Mouse (Mus musculus) stomach, postnatal 0 days (tissue): ENCODE measurements around the gene Serinc2.

ENCODE experiments used
- CTCF ChIP-seq: IDR thresholded peaks from 2 replicates; pipeline ENCODE4 v1.5.1; 2016; ENCODE audit warnings: antibody characterized with exemption, low read depth, mild to moderate bottlenecking, moderate library complexity
- EP300 ChIP-seq: optimal IDR thresholded peaks from 2 replicates; pipeline ENCODE3; 2016; ENCODE audit warnings: antibody characterized with exemption

DNA sequence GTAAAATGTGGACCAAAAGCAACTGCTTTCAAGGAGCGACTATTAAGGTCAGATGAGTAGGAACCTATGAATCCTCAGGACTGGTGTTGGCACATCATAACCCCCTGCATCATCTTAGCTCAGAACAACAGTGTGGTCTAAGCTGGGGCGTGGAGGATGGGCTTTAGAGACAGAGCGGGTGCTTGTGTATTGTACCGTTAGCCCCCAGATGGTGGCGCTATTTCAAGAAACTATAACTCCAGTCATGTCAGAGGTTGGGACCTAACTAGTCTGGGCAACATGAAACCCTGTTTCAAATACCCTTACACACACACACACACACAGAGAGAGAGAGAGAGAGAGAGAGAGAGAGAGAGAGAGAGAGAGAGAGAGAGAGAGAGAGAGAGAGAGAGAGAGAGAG lies 38.3 kb downstream of the Serinc2 start:
- TF ChIP-seq CTCF (peak; percentile 46), EP300 (no peak)
